Comparison of ENCODE assay signal across 18 mouse cellular contexts in the genomic region with DNA sequence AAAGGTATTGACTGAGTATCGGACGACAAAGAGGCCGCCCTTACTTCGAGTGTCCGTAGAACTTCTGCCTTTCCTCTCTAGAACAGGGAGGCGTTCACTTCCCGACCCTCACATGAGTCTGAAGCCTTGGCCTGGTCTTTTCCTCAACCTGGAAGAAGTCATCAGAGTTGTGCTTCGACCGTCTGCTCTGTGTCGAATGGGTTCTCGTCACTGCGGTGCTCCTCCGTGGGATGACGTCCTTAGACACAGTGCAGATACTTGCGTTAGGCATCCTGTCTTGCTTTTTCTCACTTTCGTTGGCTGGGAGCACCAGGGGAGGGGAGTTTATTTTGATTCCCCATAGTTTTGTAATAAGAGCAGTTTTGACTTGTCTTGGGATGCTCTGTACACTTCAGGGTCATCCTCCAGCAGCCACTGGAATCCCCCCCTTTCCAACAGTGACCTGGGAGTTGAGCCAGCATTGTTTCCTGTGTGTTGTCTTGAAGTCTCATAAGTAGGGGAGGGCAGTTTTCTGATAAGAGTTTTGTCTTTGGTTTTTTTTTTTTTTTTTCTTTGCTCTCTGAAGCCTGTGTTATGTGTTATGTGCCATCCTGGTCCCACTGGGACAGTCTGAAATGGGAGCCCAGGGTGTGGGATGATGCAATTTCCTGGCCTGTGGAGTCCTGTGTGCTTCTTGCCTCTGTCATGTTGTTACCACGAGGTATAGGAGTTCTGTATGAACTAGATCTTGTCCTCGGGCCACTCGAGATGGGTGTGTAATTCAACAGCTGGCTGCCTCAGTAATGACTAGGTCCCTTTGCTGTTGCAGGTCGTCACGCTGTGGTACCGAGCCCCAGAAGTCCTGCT.
DNase-seq lines count a peak whose midpoint lies in the region; ATAC-seq lines count a peak whose summit lies in the region.
"Had no signal": no experiment of that assay in that cellular context is flagged by ENCODE, and none has a peak within 500 bp of the region (broad histone marks: within the 10 kb centered on the region; RNA-seq: fewer than 3 reads in every experiment).

No protein-coding gene starts in this region.

- peak; percentile 87 for ATAC-seq in granulocyte monocyte progenitor cell, adult 5-6 weeks (replicated peaks; ENCODE audit: poor library complexity, severe bottlenecking)
- ATAC-seq: activated CD4-positive, CD25-positive, alpha-beta regulatory T cell, adult 4 months; intestine, postnatal 0 days; midbrain, embryonic 16.5 days; Patski had no signal

- DNase-seq in kidney, adult 9 months = peak; percentile 27
- no peak for DNase-seq in kidney, adult 18-20 months
- peak; percentile 39 for DNase-seq in testis, postnatal 14 days (ENCODE audit: low spot score)
- no peak for DNase-seq in testis, postnatal 10 days (ENCODE audit: low spot score)
- no peak for DNase-seq in retina, embryonic 14.5 days (ENCODE audit: low spot score)
- no peak for DNase-seq in gastrocnemius, postnatal 36 days
- DNase-seq: cerebellum, adult 9-10 months; gastrocnemius, postnatal 25 days; kidney, postnatal 10 days; left cerebral cortex, postnatal 4 days; liver, embryonic 13.5 days; right cerebral cortex, postnatal 14 days; thymus, postnatal 14 days had no signal

- intact Hi-C loops in gastrocnemius, postnatal 36 days (cut with DNase I) = no loop called here

Comparison
In these comparisons a context has a peak if more than half of its experiments do, and no peak if none do; other contexts are left out.
1. DNase-seq: peak in kidney, adult 9 months (single experiment) and testis, postnatal 14 days (single experiment); none in kidney, adult 18-20 months (single experiment), testis, postnatal 10 days (single experiment), retina, embryonic 14.5 days (single experiment) and gastrocnemius, postnatal 36 days (0 of 2).